Mouse (Mus musculus): ENCODE measurements at regions not wholly inside any gene's neighbourhood (a gene's known extent, or its start where the extent isn't known, plus 50 kb on each side); places are given as distances from the start of the nearest gene placed in this dataset.

- WGBS, result 2% methylated on average over 37 of the region's 37 CpGs
- peak overlapping the region; percentile 61 for H3K4me2 ChIP-seq (replicated peaks; ENCODE audit: low read depth)
- no peak overlapping the region for H3K9ac ChIP-seq (ENCODE audit: low read depth, low read length)
Observed at GRCm38 (mm10) chr4:123990293-123991185, 72.7 kb upstream of the 4930535I16Rik start.

More at GRCm38 (mm10) chr4:123990293-123991185, 72.7 kb upstream of the 4930535I16Rik start:
- ATAC-seq, result peak; percentile 94
- Histone ChIP-seq H3K27me3 (replicated peaks; ENCODE audit: control insufficient read depth, insufficient read depth, low read length) (peaks cover 23% of the 10 kb centered on the region; the same call in 1 of the 2 replicates), H3K27ac (ENCODE audit: low read depth, low read length) (no peak overlapping the region), H3K4me3 (ENCODE audit: low read depth, low read length) (peak overlapping the region; percentile 21), H3K4me1 (replicated peaks; ENCODE audit: control insufficient read depth, insufficient read depth, low read length) (no peaks in the 10 kb centered on the region), H3K36me3 (ENCODE audit: control insufficient read depth, insufficient read depth) (no peaks in the 10 kb centered on the region), H3K9me3 (ENCODE audit: control insufficient read depth) (no peaks in the 10 kb centered on the region)
- TF ChIP-seq CTCF (IDR thresholded peaks at IDR 0.05; ENCODE audit: low read depth), result peak; percentile 15; the same call in 1 of the 2 replicates

All from intestine, postnatal 0 days (tissue).